Mouse (Mus musculus) MEL (cell line): ENCODE measurements around the gene Nusap1. TPM values are rescaled to one million over a fixed set of nuclear protein-coding genes. Genes with fewer than 3 reads are reported as not detected.
A peak's percentile ranks its signal among the peaks of the same experiment; 100 is the strongest.

Experiments
- DNase-seq: peaks from one replicate; pipeline ENCODE4 v3.0.0; 2011; ENCODE audit warnings: low read depth, low spot score
- H3K27ac ChIP-seq: 2 replicates; pipeline ENCODE4 v1.5.1; 2012; ENCODE audit warnings: low read depth, mild to moderate bottlenecking, control low read depth, low read length, moderate library complexity; ENCODE audit not compliant: control insufficient read depth
- H3K27me3 ChIP-seq, 2 experiments: fragments of 150-350 bp in 1 of 2; sonication (generic) in 1 of 2; 2 replicates each; pipeline ENCODE4 v1.6.1; 2012; ENCODE audit warnings: low read length in 2 of 2, mild to moderate bottlenecking in 2 of 2, improper control_type of control experiment in 1 of 2, moderate library complexity in 1 of 2; ENCODE audit not compliant: insufficient read depth in 2 of 2, control insufficient read depth in 1 of 2
- H3K36me3 ChIP-seq, 2 experiments: 2 replicates each; pipeline ENCODE4 v1.6.1; 2012 to 2014; ENCODE audit warnings: low read length in 2 of 2, improper control_type of control experiment in 1 of 2, inconsistent platforms in 1 of 2, mild to moderate bottlenecking in 1 of 2; ENCODE audit not compliant: insufficient read depth in 2 of 2, control insufficient read depth in 1 of 2
- H3K4me1 ChIP-seq, 2 experiments: fragments of 150-350 bp in 1 of 2; sonication (generic) in 1 of 2; 2 replicates each; pipeline ENCODE4 v1.6.1; 2012; ENCODE audit warnings: low read length in 2 of 2, improper control_type of control experiment in 1 of 2, mild to moderate bottlenecking in 1 of 2; ENCODE audit not compliant: insufficient read depth in 2 of 2, control insufficient read depth in 1 of 2
- H3K4me3 ChIP-seq, 2 experiments: fragments of 150-350 bp in 1 of 2; sonication (generic) in 1 of 2; 2 replicates each; pipeline ENCODE4 v1.5.1; 2012; ENCODE audit warnings: low read depth in 2 of 2, low read length in 2 of 2, mild to moderate bottlenecking in 2 of 2, moderate library complexity in 2 of 2, control low read depth in 1 of 2, improper control_type of control experiment in 1 of 2; ENCODE audit not compliant: control insufficient read depth in 1 of 2, insufficient read depth in 1 of 2
- H3K79me2 ChIP-seq: 2 replicates; pipeline ENCODE4 v1.6.1; 2012; ENCODE audit warnings: mild to moderate bottlenecking, low read length, moderate library complexity; ENCODE audit not compliant: control insufficient read depth, poor library complexity, insufficient read depth
- H3K9ac ChIP-seq: 2 replicates; pipeline ENCODE4 v1.6.1; 2012; ENCODE audit warnings: low read depth, mild to moderate bottlenecking, control low read depth, low read length, moderate library complexity; ENCODE audit not compliant: control insufficient read depth, poor library complexity, severe bottlenecking
- H3K9me3 ChIP-seq: fragments of 150-350 bp; sonication (generic); replicated peaks from 2 replicates; pipeline ENCODE4 v1.6.1; 2012; ENCODE audit warnings: mild to moderate bottlenecking, low read length, improper control_type of control experiment, moderate library complexity; ENCODE audit not compliant: insufficient read depth
- BHLHE40 ChIP-seq: IDR thresholded peaks from 2 replicates; pipeline ENCODE4 v1.6.1; 2012; ENCODE audit warnings: low read depth, mild to moderate bottlenecking, inconsistent platforms, low read length, improper control_type of control experiment, borderline replicate concordance
- CHD1 ChIP-seq: IDR thresholded peaks from 2 replicates; pipeline ENCODE4 v1.6.1; 2012; ENCODE audit warnings: low read depth, mild to moderate bottlenecking, inconsistent platforms, low read length, improper control_type of control experiment
- CHD2 ChIP-seq: IDR thresholded peaks from 2 replicates; pipeline ENCODE4 v1.6.1; 2011; ENCODE audit warnings: low read length, improper control_type of control experiment
- CTCF ChIP-seq, 3 experiments: IDR thresholded peaks in 2 of 3; conservative IDR thresholded peaks in 1 of 3; 2 replicates each; pipeline ENCODE4 v1.5.1; 2011 to 2012; ENCODE audit warnings: low read length in 3 of 3, low read depth in 2 of 3, mild to moderate bottlenecking in 2 of 3, improper control_type of control experiment in 1 of 3, inconsistent platforms in 1 of 3, mixed read lengths in 1 of 3, moderate library complexity in 1 of 3; ENCODE audit not compliant: control insufficient read depth in 1 of 3, insufficient read depth in 1 of 3, poor library complexity in 1 of 3, severe bottlenecking in 1 of 3
- E2F4 ChIP-seq: IDR thresholded peaks from 2 replicates; pipeline ENCODE4 v1.6.1; 2011; ENCODE audit warnings: low read depth, low read length, improper control_type of control experiment, borderline replicate concordance
- ELF1 ChIP-seq: IDR thresholded peaks from 2 replicates; pipeline ENCODE4 v1.6.1; 2014; ENCODE audit warnings: low read depth, mild to moderate bottlenecking, inconsistent platforms, low read length, improper control_type of control experiment, moderate library complexity
- GABPA ChIP-seq: IDR thresholded peaks from 2 replicates; pipeline ENCODE4 v1.6.1; 2012; ENCODE audit warnings: low read depth, mild to moderate bottlenecking, inconsistent platforms, low read length, improper control_type of control experiment, moderate library complexity
- GATA1 ChIP-seq: IDR thresholded peaks from 2 replicates; pipeline ENCODE4 v1.6.1; 2011; ENCODE audit warnings: low read depth, low read length, improper control_type of control experiment
- KAT2A ChIP-seq: conservative IDR thresholded peaks from 2 replicates; pipeline ENCODE4 v1.6.1; 2012; ENCODE audit warnings: low read depth, low read length, improper control_type of control experiment, inconsistent platforms
- MAFK ChIP-seq: IDR thresholded peaks from 2 replicates; pipeline ENCODE4 v1.6.1; 2011; ENCODE audit warnings: low read depth, mild to moderate bottlenecking, low read length, improper control_type of control experiment, borderline replicate concordance
- MAZ ChIP-seq: IDR thresholded peaks from 2 replicates; pipeline ENCODE4 v1.6.1; 2012; ENCODE audit warnings: low read depth, mild to moderate bottlenecking, inconsistent platforms, low read length, improper control_type of control experiment
- MEF2A ChIP-seq: IDR thresholded peaks from 2 replicates; pipeline ENCODE4 v1.6.1; 2014; ENCODE audit warnings: low read depth, mild to moderate bottlenecking, inconsistent platforms, low read length, improper control_type of control experiment; ENCODE audit not compliant: poor library complexity, insufficient replicate concordance, severe bottlenecking; ENCODE audit errors: extremely low read depth
- MXI1 ChIP-seq: IDR thresholded peaks from 2 replicates; pipeline ENCODE4 v1.6.1; 2011; ENCODE audit warnings: mild to moderate bottlenecking, low read depth, low read length, improper control_type of control experiment
- MYB ChIP-seq: IDR thresholded peaks from 2 replicates; pipeline ENCODE4 v1.6.1; 2011; ENCODE audit warnings: mild to moderate bottlenecking, low read depth, low read length, improper control_type of control experiment
- MYC ChIP-seq: IDR thresholded peaks from 2 replicates; pipeline ENCODE4 v1.6.1; 2011; ENCODE audit warnings: low read depth, mild to moderate bottlenecking, low read length, improper control_type of control experiment, moderate library complexity
- NELFE ChIP-seq: IDR thresholded peaks from 2 replicates; pipeline ENCODE4 v1.6.1; 2011; ENCODE audit warnings: low read depth, low read length, improper control_type of control experiment
- NRF1 ChIP-seq: IDR thresholded peaks from 2 replicates; pipeline ENCODE4 v1.6.1; 2014; ENCODE audit warnings: low read depth, mild to moderate bottlenecking, inconsistent platforms, low read length, improper control_type of control experiment, moderate library complexity; ENCODE audit not compliant: poor library complexity, insufficient read depth, severe bottlenecking
- POLR2AphosphoS2 ChIP-seq: IDR thresholded peaks from 2 replicates; pipeline ENCODE4 v1.6.1; 2011; ENCODE audit warnings: low read length, improper control_type of control experiment
- RCOR1 ChIP-seq: IDR thresholded peaks from 2 replicates; pipeline ENCODE4 v1.6.1; 2012; ENCODE audit warnings: low read depth, mild to moderate bottlenecking, inconsistent platforms, low read length, improper control_type of control experiment
- SIN3A ChIP-seq: IDR thresholded peaks from 2 replicates; pipeline ENCODE4 v1.6.1; 2012; ENCODE audit warnings: low read length, improper control_type of control experiment, inconsistent platforms
- SMC3 ChIP-seq: IDR thresholded peaks from 2 replicates; pipeline ENCODE4 v1.6.1; 2011; ENCODE audit warnings: low read depth, low read length, improper control_type of control experiment
- TAL1 ChIP-seq: IDR thresholded peaks from 2 replicates; pipeline ENCODE4 v1.6.1; 2012; ENCODE audit warnings: mild to moderate bottlenecking, inconsistent platforms, low read length, moderate library complexity, mixed read lengths
- TBP ChIP-seq: IDR thresholded peaks from 2 replicates; pipeline ENCODE4 v1.8.0; 2011; ENCODE audit warnings: low read depth, low read length, improper control_type of control experiment
- TCF12 ChIP-seq: IDR thresholded peaks from 2 replicates; pipeline ENCODE4 v1.6.1; 2014; ENCODE audit warnings: low read depth, mild to moderate bottlenecking, inconsistent platforms, low read length, improper control_type of control experiment, moderate library complexity
- USF1 ChIP-seq: IDR thresholded peaks from 2 replicates; pipeline ENCODE4 v1.6.1; 2014; ENCODE audit warnings: low read depth, mild to moderate bottlenecking, inconsistent platforms, low read length, improper control_type of control experiment, moderate library complexity
- USF2 ChIP-seq, 2 experiments: IDR thresholded peaks; 2 replicates each; pipeline ENCODE4 v1.6.1; 2011 to 2012; ENCODE audit warnings: improper control_type of control experiment in 2 of 2, low read length in 2 of 2, borderline replicate concordance in 1 of 2, inconsistent platforms in 1 of 2, low read depth in 1 of 2, mild to moderate bottlenecking in 1 of 2; ENCODE audit not compliant: insufficient read depth in 1 of 2
- ZC3H11A ChIP-seq: IDR thresholded peaks from 2 replicates; pipeline ENCODE4 v1.6.1; 2012; ENCODE audit warnings: low read depth, mild to moderate bottlenecking, inconsistent platforms, low read length, improper control_type of control experiment
- ZMIZ1 ChIP-seq: IDR thresholded peaks from 2 replicates; pipeline ENCODE4 v1.6.1; 2012; ENCODE audit warnings: low read depth, mild to moderate bottlenecking, inconsistent platforms, low read length, improper control_type of control experiment, moderate library complexity
- ZNF384 ChIP-seq: IDR thresholded peaks from 2 replicates; pipeline ENCODE4 v1.6.1; 2012; ENCODE audit warnings: low read depth, mild to moderate bottlenecking, inconsistent platforms, low read length, improper control_type of control experiment
- polyA plus RNA-seq, 2 experiments: library from polyadenylated mRNA; stranded (reverse) in 1 of 2; unstranded in 1 of 2; fragments of >175 nt in 1 of 2; fragments of >200 nt in 1 of 2; gene quantifications; 2 replicates each; pipeline versions ENCODE4 v1.2.1 to v1.2.4; 2012; ENCODE audit warnings: low replicate concordance in 2 of 2, low read depth in 1 of 2; ENCODE audit not compliant: insufficient read length in 2 of 2, insufficient read depth in 1 of 2, missing spikeins in 1 of 2
- total RNA-seq: library from RNA; depleted of rRNA; stranded (reverse); fragments of 300-350 nt; gene quantifications from 2 replicates; pipeline ENCODE4 v1.2.3, GENCODE M21; 2012

Gene Nusap1
- total and polyA plus RNA-seq, 3 experiments = 17.0 to 28.2 TPM; not detected in 1

- Histone ChIP-seq H3K27me3 (no peaks in the 10 kb centered on the region), H3K79me2 (no peaks in the 10 kb centered on the region), H3K9me3 (no peaks in the 10 kb centered on the region), H3K4me1 (peaks cover 0 to 2% of the 10 kb centered on the region in 2 experiments; a peak in 1 of 4 replicates), H3K36me3 (peaks cover 0 to 2% of the 10 kb centered on the region in 2 experiments; a peak in 2 of 4 replicates), H3K27ac (no peak overlapping the region), H3K4me3 (no peak overlapping the region), H3K9ac (no peak overlapping the region)
- no peak for DNase-seq
- TF ChIP-seq ELF1 (no peak), CTCF (IDR thresholded peaks at IDR 0.05 in 2 of 3, conservative IDR thresholded peaks at IDR 0.05 in 1 of 3; ENCODE audit: control insufficient read depth in 1 of 3, insufficient read depth in 1 of 3, low read depth in 2 of 3, low read length in 3 of 3, poor library complexity in 1 of 3, severe bottlenecking in 1 of 3) (peak; percentile 14 to 41 (median 34); a peak in 5 of 6 replicates), MAZ (no peak)
- TF ChIP-seq, all 39 proteins: peak for 1
Measured at GRCm38 (mm10) chr2:119669010-119669409, 50.9 kb downstream of the Nusap1 start.

DNA sequence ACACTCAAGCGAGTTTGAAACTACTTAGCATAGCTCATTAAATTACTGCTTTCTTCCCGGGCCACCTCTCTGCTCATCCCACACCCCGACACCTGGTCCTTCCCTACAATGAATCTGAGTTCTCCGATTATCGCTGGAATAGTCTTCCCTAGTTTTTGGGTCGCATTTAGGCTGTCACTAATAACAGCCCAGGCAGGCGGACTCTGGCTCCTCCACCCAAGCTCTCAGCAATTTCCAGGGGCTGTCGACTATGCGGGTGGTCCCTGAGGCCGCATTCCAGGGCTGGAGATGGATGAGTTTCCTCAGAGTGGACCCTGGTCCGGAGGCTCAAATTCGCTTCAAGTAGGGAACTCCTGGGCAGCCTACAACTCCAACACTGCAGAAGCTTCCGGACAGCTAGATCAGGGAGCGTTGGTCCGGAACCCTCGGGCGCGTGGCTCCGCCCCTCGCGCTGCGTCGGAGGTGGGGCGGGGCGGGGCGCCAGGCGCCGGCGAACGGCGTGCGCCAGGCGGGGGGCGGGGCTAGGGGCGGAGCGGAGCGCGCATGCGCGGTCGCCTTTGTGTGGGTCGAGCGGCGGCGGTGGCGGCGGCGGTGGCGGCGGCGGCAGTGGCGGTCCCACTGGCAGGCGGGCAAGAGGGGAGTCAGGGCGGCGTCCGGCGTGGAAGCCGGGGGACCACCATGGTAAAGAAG is 56.6 kb downstream of the Nusap1 start, which contains the start of gene Rtf1:
Gene Rtf1, plus strand, starts transcription at position 544 of the 690 bp plus-strand sequence.
- Histone ChIP-seq H3K9ac (peak within 1 kb of the TSS; percentile 100), H3K4me1 (peaks cover 3 to 12% of the 10 kb centered on the region in 2 experiments; a peak in 3 of 4 replicates), H3K4me3 (peak within 1 kb of the TSS; percentile 100), H3K79me2 (peaks cover 40% of the 10 kb centered on the region), H3K9me3 (no peaks in the 10 kb centered on the region), H3K36me3 (peaks cover 0 to 12% of the 10 kb centered on the region in 2 experiments), H3K27me3 (no peaks in the 10 kb centered on the region), H3K27ac (peak within 1 kb of the TSS; percentile 89)
- DNase-seq = peak; percentile 89
- TF ChIP-seq RCOR1 (no peak), SMC3 (no peak), MYB (no peak), CHD1 (no peak), KAT2A (no peak), MAFK (no peak), CTCF (IDR thresholded peaks at IDR 0.05 in 2 of 3, conservative IDR thresholded peaks at IDR 0.05 in 1 of 3; ENCODE audit: control insufficient read depth in 1 of 3, insufficient read depth in 1 of 3, low read depth in 2 of 3, low read length in 3 of 3, poor library complexity in 1 of 3, severe bottlenecking in 1 of 3) (no peak), BHLHE40 (no peak), MYC (0 out of 2 replicates have a peak, but pooled peaks have one; percentile 34), GATA1 (no peak), MEF2A (no peak), NRF1 (peak; percentile 64), USF1 (no peak), ZC3H11A (no peak), TCF12 (no peak; the same call in 1 of the 2 replicates), GABPA (no peak), MXI1 (peak; percentile 69), USF2 (IDR thresholded peaks at IDR 0.05; ENCODE audit: borderline replicate concordance in 1 of 2, insufficient read depth in 1 of 2, low read depth in 1 of 2, low read length in 2 of 2) (no peak), POLR2AphosphoS2 (peak; percentile 94), TBP (peak; percentile 69), SIN3A (peak; percentile 67; the same call in 1 of the 2 replicates), E2F4 (no peak), ZNF384 (no peak), CHD2 (no peak), ZMIZ1 (peak; percentile 96), TAL1 (no peak), MAZ (no peak; the same call in 1 of the 2 replicates), NELFE (peak; percentile 94)
